Mouse (Mus musculus) lung, adult 2 months (tissue): Measurements from ENCODE around the gene Wdr89.

Source experiments
- CTCF ChIP-seq: fragments of 200-500 bp; IDR thresholded peaks from 2 replicates; pipeline ENCODE4 v1.5.1; 2011; ENCODE audit warnings: mild to moderate bottlenecking, low read length, control low read depth; ENCODE audit not compliant: insufficient read depth
- POLR2A ChIP-seq: fragments of 200-500 bp; IDR thresholded peaks from 2 replicates; pipeline ENCODE4 v1.6.1; 2011; ENCODE audit warnings: low read depth, mild to moderate bottlenecking, control low read depth, low read length, borderline replicate concordance; ENCODE audit errors: extremely low read depth

GRCm38 (mm10) chr12:75616841-75617240 lies 52.5 kb downstream of the Wdr89 start:
- no peak for TF ChIP-seq POLR2A
- no peak for TF ChIP-seq CTCF
